Mouse (Mus musculus): ENCODE data around the gene Cst8. TPM values are rescaled to one million over a fixed set of nuclear protein-coding genes. Genes with fewer than 3 reads are reported as not detected.

The Cst8 gene
- total RNA-seq, 2 experiments from 2014 or later, result 4.2 to 134 TPM

Other genes with a start within 250 kb of the Cst8 start
- 10 to 100 TPM; 18.5 to 18.8 TPM for gene Nxt1, start 126.2 kb upstream of the Cst8 start, total RNA-seq (2021)
- 10 to 100 TPM; 27.8 to 34.8 TPM for gene Gzf1, start 117.8 kb upstream of the Cst8 start, total RNA-seq (2021)
- gene Napb, start 66.3 kb upstream of the Cst8 start, total RNA-seq (2021), result 1 to 10 TPM; 4.2 to 5.8 TPM
- gene Cstl1, start 48.4 kb upstream of the Cst8 start, total RNA-seq (2021), result under 1 TPM; 0.49 to 0.89 TPM
- gene Cst11, start 27.3 kb upstream of the Cst8 start, total RNA-seq (2021), result not detected
- gene 8030411F24Rik, start 16.8 kb upstream of the Cst8 start, total RNA-seq (2021), result not detected
- gene Cst12, start 9.4 kb upstream of the Cst8 start, total RNA-seq (2021), result not detected
- gene Cst13, start 21.3 kb downstream of the Cst8 start, total RNA-seq (2021), result not detected
- not detected for gene Cst9, start 36.4 kb downstream of the Cst8 start, total RNA-seq (2021)
- 1 to 10 TPM in 1 of 2 experiments, not detected in 1; 1.7 TPM for gene 9230104L09Rik, start 66.3 kb downstream of the Cst8 start, total RNA-seq (2021)
- 100 to 1,000 TPM; 740 to 871 TPM for gene Cst3, start 76.9 kb downstream of the Cst8 start, total RNA-seq (2021)
- not detected for gene Gm1330, start 204.5 kb downstream of the Cst8 start, total RNA-seq (2021)
- not detected for gene Gm10750, start 218.5 kb downstream of the Cst8 start, total RNA-seq (2021)

Data from adrenal gland, postnatal 36 days (tissue).